9 mouse cellular contexts compared by ENCODE assay signal in the genomic region with DNA sequence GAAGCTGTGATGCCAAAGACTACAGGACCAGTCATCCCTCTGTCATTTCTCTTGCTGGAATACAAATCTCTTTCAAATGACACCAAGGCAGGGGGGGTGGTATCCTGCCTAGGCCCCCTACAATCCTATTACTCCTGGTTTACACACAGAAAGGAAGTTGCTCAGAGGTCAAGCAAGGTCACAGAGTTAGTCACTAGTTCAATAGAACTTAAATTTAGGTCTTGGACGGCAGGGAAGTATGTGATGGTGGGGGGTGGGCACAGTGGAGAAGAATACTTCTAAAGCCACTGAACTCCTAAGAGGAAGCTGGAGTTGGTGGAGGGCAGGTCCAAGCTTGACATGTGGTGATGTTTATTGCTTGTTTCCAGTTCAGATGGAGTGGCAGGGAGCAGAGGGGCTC.
A peak's percentile ranks its signal among the peaks of the same experiment; 100 is the strongest.
DNase-seq lines count a peak whose midpoint lies in the region; ATAC-seq and TF ChIP-seq lines count a peak whose summit lies in the region.
"Had no signal": no experiment of that assay in that cellular context is flagged by ENCODE, and none has a peak within 500 bp of the region (broad histone marks: within the 10 kb centered on the region; RNA-seq: fewer than 3 reads in every experiment).

No protein-coding gene starts in this region.

- no peak overlapping the region for H3K4me2 ChIP-seq in heart, postnatal 0 days (ENCODE audit: low read depth, low read length)
- no peak overlapping the region for H3K4me2 ChIP-seq in midbrain, embryonic 16.5 days (ENCODE audit: low read length)

- 9% methylated on average over 1 of the region's 1 CpGs for WGBS in heart, postnatal 0 days
- WGBS in midbrain, embryonic 10.5 days, result 0% methylated on average over 1 of the region's 1 CpGs
- 4% methylated on average over 1 of the region's 1 CpGs for WGBS in midbrain, embryonic 16.5 days
- 0% methylated on average over 1 of the region's 1 CpGs for WGBS in macrophage (ENCODE audit: missing documents)

- peaks cover 5% of the 10 kb centered on the region; the same call in 1 of the 2 replicates for H3K4me1 ChIP-seq in heart, postnatal 0 days (ENCODE audit: control insufficient read depth, insufficient read depth)
- H3K4me1 ChIP-seq in midbrain, embryonic 10.5 days, result peaks cover 50% of the 10 kb centered on the region
- no peaks in the 10 kb centered on the region; the same call in 1 of the 2 replicates for H3K4me1 ChIP-seq in midbrain, embryonic 16.5 days (ENCODE audit: control insufficient read depth, insufficient read depth, low read length)

- H3K27ac ChIP-seq in heart, postnatal 0 days (ENCODE audit: low read depth), result peak overlapping the region; percentile 15; the same call in 1 of the 2 replicates
- H3K27ac ChIP-seq in midbrain, embryonic 10.5 days (replicated peaks), result peak overlapping the region; percentile 79
- H3K27ac ChIP-seq in midbrain, embryonic 16.5 days (ENCODE audit: low read length), result no peak overlapping the region
- peak overlapping the region; percentile 33; the same call in 1 of the 2 replicates for H3K27ac ChIP-seq in macrophage

- H3K27me3 ChIP-seq in heart, postnatal 0 days (ENCODE audit: control insufficient read depth, insufficient read depth, low read length), result no peaks in the 10 kb centered on the region
- H3K27me3 ChIP-seq in midbrain, embryonic 10.5 days (ENCODE audit: low read depth, poor library complexity, severe bottlenecking), result peaks cover 11% of the 10 kb centered on the region; the same call in 1 of the 2 replicates
- H3K27me3 ChIP-seq in midbrain, embryonic 16.5 days (ENCODE audit: control insufficient read depth, insufficient read depth, low read depth, low read length), result no peaks in the 10 kb centered on the region

- no peaks in the 10 kb centered on the region for H3K36me3 ChIP-seq in heart, postnatal 0 days (replicated peaks; ENCODE audit: control insufficient read depth, insufficient read depth, low read length)
- H3K36me3 ChIP-seq in midbrain, embryonic 10.5 days, result no peaks in the 10 kb centered on the region
- no peaks in the 10 kb centered on the region for H3K36me3 ChIP-seq in midbrain, embryonic 16.5 days (ENCODE audit: control insufficient read depth, insufficient read depth, low read length)
- no peaks in the 10 kb centered on the region for H3K36me3 ChIP-seq in macrophage (ENCODE audit: inconsistent target)

- H3K9ac ChIP-seq in heart, postnatal 0 days (replicated peaks; ENCODE audit: low read depth, low read length), result no peak overlapping the region
- H3K9ac ChIP-seq in midbrain, embryonic 16.5 days (ENCODE audit: low read depth, low read length), result no peak overlapping the region

- no peak for DNase-seq in heart, postnatal 0 days (ENCODE audit: low spot score)
- DNase-seq in heart, adult 8-10 months (ENCODE audit: low spot score), result no peak
- peak; percentile 55 for DNase-seq in midbrain, embryonic 10.5 days (ENCODE audit: low spot score)
- peak; percentile 53 for DNase-seq in embryo, embryonic 11 days
- DNase-seq in urinary bladder, adult 2 months (ENCODE audit: low spot score), result no peak
- DNase-seq: right cerebral cortex, adult 18-20 months had no signal

- H3K9me3 ChIP-seq in heart, postnatal 0 days (replicated peaks; ENCODE audit: control insufficient read depth, low read length), result no peaks in the 10 kb centered on the region
- H3K9me3 ChIP-seq in midbrain, embryonic 10.5 days (replicated peaks), result no peaks in the 10 kb centered on the region
- no peaks in the 10 kb centered on the region for H3K9me3 ChIP-seq in midbrain, embryonic 16.5 days (replicated peaks; ENCODE audit: control insufficient read depth, low read length, poor library complexity, severe bottlenecking)

- ATAC-seq in heart, postnatal 0 days (ENCODE audit: insufficient read depth, low read depth), result no peak
- no peak for ATAC-seq in midbrain, embryonic 16.5 days
- no peak for ATAC-seq in erythroid progenitor cell, adult 5-6 weeks (replicated peaks; ENCODE audit: low FRiP score, poor library complexity, severe bottlenecking)

- no peak overlapping the region for H3K4me3 ChIP-seq in heart, postnatal 0 days (ENCODE audit: low read depth, low read length)
- H3K4me3 ChIP-seq in midbrain, embryonic 10.5 days, result no peak overlapping the region
- H3K4me3 ChIP-seq in midbrain, embryonic 16.5 days (ENCODE audit: low read depth, low read length), result no peak overlapping the region
- H3K4me3 ChIP-seq in macrophage (ENCODE audit: inconsistent target), result no peak overlapping the region

- H3K79me2 ChIP-seq in macrophage (ENCODE audit: inconsistent target), result no peaks in the 10 kb centered on the region

- no peak for TF ChIP-seq CTCF in heart, postnatal 0 days (IDR thresholded peaks at IDR 0.05; ENCODE audit: low read depth)

- TF ChIP-seq EP300 in heart, postnatal 0 days (IDR thresholded peaks at IDR 0.05; ENCODE audit: low read depth), result no peak

Comparison
In these comparisons a context has a peak if more than half of its experiments do, and no peak if none do; other contexts are left out.
1. DNase-seq: peak in midbrain, embryonic 10.5 days (single experiment) and embryo, embryonic 11 days (single experiment); none in heart, postnatal 0 days (single experiment), heart, adult 8-10 months (single experiment) and urinary bladder, adult 2 months (single experiment).